Mouse (Mus musculus): ENCODE measurements around the gene Nup153. TPM values are rescaled to one million over a fixed set of nuclear protein-coding genes. Genes with fewer than 3 reads are reported as not detected.

Nup153 gene
- polyA plus RNA-seq, 1 experiment from 2014 or later = 23.6 TPM

DNA sequence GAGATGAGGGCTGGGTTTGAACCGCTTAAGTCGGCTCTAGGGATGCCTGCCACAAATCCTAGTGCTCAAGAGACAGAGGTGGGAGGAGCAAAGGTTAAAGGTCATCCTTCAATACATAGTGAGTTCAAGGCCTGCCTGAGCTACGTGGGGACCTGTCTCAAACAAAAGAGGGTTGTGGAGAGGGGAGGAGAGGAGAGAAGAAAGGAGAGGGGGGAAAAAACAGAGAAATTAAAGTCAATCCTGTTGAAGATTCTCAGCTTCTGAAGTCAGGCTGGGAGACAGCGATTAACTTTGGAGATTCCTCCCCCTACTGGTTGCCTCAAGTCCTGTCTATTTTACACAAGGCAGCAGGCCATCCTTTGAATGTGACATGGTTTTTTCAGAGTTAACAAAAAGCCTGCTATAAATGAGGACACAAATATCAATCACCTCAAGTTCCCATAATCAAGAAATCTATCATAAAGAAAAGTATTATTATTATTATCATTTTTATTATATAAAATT is 64.2 kb downstream of the Nup153 start:
- Histone ChIP-seq H3K4me2 (no peak overlapping the region), H3K4me1 (no peaks in the 10 kb centered on the region), H3K4me3 (no peak overlapping the region), H3K9ac (no peak overlapping the region), H3K36me3 (no peaks in the 10 kb centered on the region), H3K27ac (no peak overlapping the region), H3K27me3 (no peaks in the 10 kb centered on the region; the same call in 1 of the 2 replicates), H3K9me3 (0 out of 2 replicates have a peak, but pooled peaks cover 2% of the 10 kb centered on the region)
- WGBS = 35% methylated on average over 4 of the region's 4 CpGs
- ATAC-seq (ENCODE audit: insufficient number of reproducible peaks, insufficient read depth, low FRiP score, low TSS enrichment, low read depth) = no peak

DNA sequence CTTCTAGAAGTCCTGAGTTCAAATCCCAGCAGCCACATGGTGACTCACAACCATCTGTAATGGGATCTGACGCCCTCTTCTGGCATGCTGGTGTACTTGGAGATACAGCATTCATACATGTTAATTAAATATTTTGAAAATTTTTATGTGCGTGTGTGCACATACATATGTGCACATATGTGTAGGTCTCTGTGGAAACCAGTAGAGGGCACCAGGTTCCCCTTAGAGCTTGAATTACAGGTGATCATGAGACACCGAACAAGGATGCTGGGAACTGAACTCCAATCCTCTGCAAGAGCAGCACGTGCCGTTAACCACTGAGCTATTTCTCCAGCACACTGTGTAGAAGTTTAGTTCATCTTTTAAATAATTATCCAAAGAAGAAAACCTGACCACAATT is 68.5 kb downstream of the Nup153 start:
- Histone ChIP-seq H3K27ac (no peak overlapping the region), H3K4me1 (no peaks in the 10 kb centered on the region), H3K4me3 (no peak overlapping the region), H3K27me3 (no peaks in the 10 kb centered on the region), H3K9ac (no peak overlapping the region), H3K36me3 (no peaks in the 10 kb centered on the region), H3K9me3 (0 out of 2 replicates have a peak, but pooled peaks cover 2% of the 10 kb centered on the region), H3K4me2 (no peak overlapping the region)
- no peak for ATAC-seq (ENCODE audit: insufficient number of reproducible peaks, insufficient read depth, low FRiP score, low TSS enrichment, low read depth)
- 87% methylated on average over 5 of the region's 5 CpGs for WGBS

DNA sequence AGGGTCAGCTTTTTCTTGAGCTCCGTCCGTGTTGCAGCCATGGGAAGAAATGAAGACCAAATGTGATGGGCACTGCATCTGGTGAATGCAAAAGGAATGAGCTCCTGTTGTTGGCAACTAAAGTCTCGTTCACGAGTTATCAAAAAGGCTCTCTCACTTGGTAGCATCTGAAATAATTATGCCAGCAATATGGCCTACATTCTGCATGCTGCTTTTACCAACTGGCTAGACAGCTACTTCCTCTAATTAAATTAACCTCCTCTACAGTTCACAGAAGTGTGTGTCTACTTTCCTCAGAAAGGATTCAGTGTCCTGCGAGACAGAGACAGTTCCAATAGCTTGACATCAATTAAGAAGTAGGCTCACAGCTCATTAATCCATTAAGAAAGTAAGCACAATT is 73.2 kb downstream of the Nup153 start:
- Histone ChIP-seq H3K27ac (no peak overlapping the region), H3K9me3 (0 out of 2 replicates have a peak, but pooled peaks cover 5% of the 10 kb centered on the region), H3K4me1 (0 out of 2 replicates have a peak, but pooled peaks cover 3% of the 10 kb centered on the region), H3K27me3 (no peaks in the 10 kb centered on the region), H3K4me2 (no peak overlapping the region), H3K9ac (no peak overlapping the region), H3K36me3 (no peaks in the 10 kb centered on the region), H3K4me3 (no peak overlapping the region)
- no peak for ATAC-seq (ENCODE audit: insufficient number of reproducible peaks, insufficient read depth, low FRiP score, low TSS enrichment, low read depth)
- 81% methylated on average over 5 of the region's 5 CpGs for WGBS

DNA sequence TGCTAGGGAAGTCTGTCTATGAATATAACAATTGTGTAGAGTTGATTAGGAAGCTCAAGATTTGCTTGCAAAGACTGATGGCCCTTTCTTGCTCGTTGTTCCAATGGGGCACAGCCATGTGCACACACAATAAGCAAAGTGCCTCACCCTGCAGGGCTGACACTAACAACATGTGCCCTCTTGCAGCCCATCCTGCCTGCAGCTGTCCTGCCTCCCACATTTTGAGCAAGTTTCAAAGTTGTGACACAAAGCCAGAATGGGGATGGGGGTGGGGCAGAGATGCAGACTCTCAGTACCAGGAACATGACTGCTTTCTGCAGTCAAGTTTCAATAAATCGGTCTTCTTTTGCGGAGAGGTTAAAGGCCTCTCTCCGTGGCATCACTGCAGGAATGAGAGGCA is 74.1 kb downstream of the Nup153 start:
- H3K4me3 ChIP-seq = no peak overlapping the region
- no peak for ATAC-seq (ENCODE audit: insufficient number of reproducible peaks, insufficient read depth, low FRiP score, low TSS enrichment, low read depth)
- no peak overlapping the region for H3K27ac ChIP-seq
- no peak overlapping the region for H3K9ac ChIP-seq
- H3K36me3 ChIP-seq = no peaks in the 10 kb centered on the region
- no peak overlapping the region for H3K4me2 ChIP-seq
- 75% methylated on average over 4 of the region's 4 CpGs for WGBS
- 0 out of 2 replicates have a peak, but pooled peaks cover 3% of the 10 kb centered on the region for H3K9me3 ChIP-seq
- H3K4me1 ChIP-seq = 0 out of 2 replicates have a peak, but pooled peaks cover 3% of the 10 kb centered on the region
- H3K27me3 ChIP-seq = no peaks in the 10 kb centered on the region

DNA sequence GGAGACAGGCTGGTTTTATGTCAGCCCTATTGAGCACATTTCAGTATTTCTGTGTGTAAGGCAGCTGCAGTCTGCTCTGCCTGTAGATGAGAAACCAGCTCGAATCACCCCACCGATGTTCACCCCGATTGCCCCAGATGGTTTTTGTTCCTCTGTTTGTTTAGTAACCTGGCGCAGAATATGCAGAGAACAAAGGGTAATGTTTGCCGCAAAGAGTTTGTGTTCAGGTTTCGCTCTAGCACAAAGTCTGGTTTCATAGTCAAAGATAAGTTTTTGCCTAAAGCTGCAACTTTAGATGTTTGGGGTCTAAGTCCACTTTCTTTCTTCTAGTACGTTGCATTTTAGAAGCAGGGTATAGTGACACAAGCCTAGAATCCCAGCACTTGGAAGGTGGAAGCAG is 75.1 kb downstream of the Nup153 start:
- H3K27ac ChIP-seq = no peak overlapping the region
- no peak overlapping the region for H3K9ac ChIP-seq
- no peak overlapping the region for H3K4me3 ChIP-seq
- no peak overlapping the region for H3K4me2 ChIP-seq
- H3K36me3 ChIP-seq = no peaks in the 10 kb centered on the region
- no peaks in the 10 kb centered on the region for H3K27me3 ChIP-seq
- H3K9me3 ChIP-seq = 0 out of 2 replicates have a peak, but pooled peaks cover 3% of the 10 kb centered on the region
- WGBS = 76% methylated on average over 7 of the region's 7 CpGs
- no peak for ATAC-seq (ENCODE audit: insufficient number of reproducible peaks, insufficient read depth, low FRiP score, low TSS enrichment, low read depth)
- H3K4me1 ChIP-seq = 0 out of 2 replicates have a peak, but pooled peaks cover 3% of the 10 kb centered on the region

DNA sequence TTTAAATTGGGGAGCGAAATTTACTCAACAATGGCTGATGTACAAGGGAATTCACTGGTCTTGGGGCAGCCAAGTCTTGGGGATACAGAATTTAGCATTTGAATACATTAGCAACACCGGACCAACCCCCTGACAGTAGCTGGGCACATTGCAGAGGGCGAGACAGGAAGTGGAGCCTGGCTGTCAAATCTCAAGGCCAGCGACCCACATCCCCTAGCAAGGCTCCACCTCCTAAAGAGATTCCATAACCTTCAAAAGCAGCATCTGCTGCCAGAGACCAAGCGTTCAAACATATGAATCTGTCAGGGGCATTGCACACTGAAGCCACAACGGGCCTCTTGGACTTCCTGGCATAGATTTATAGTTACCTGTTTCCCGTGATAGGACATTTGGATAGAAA is 75.9 kb downstream of the Nup153 start:
- H3K27me3 ChIP-seq = no peaks in the 10 kb centered on the region
- H3K36me3 ChIP-seq = no peaks in the 10 kb centered on the region
- no peak for ATAC-seq (ENCODE audit: insufficient number of reproducible peaks, insufficient read depth, low FRiP score, low TSS enrichment, low read depth)
- no peak overlapping the region for H3K4me2 ChIP-seq
- 0 out of 2 replicates have a peak, but pooled peaks cover 3% of the 10 kb centered on the region for H3K9me3 ChIP-seq
- WGBS = 87% methylated on average over 7 of the region's 7 CpGs
- H3K4me1 ChIP-seq = 0 out of 2 replicates have a peak, but pooled peaks cover 3% of the 10 kb centered on the region
- no peak overlapping the region for H3K9ac ChIP-seq
- H3K27ac ChIP-seq = no peak overlapping the region
- H3K4me3 ChIP-seq = no peak overlapping the region

DNA sequence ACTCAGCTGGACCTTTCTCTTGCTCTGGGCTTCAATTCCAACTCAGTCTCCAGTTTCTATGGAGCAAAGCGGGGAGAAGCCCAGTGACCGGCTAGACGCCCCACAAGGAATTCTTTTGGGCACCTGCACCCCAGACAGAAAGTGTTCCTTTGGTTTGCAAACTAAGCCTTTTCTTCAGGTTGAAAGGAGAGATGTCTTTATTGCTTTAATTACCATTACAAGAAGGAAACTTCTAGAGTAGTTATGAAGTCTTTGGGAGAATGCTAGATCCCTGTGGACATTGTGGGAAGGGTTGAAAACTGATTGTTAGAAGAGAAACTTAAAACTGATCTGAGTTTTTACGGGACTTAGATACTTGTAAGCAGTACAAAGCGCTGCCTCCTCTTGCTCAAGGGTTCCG is 82.3 kb downstream of the Nup153 start:
- H3K27me3 ChIP-seq = no peaks in the 10 kb centered on the region
- no peak overlapping the region for H3K4me2 ChIP-seq
- no peak overlapping the region for H3K27ac ChIP-seq
- no peaks in the 10 kb centered on the region for H3K4me1 ChIP-seq
- H3K4me3 ChIP-seq = no peak overlapping the region
- H3K9ac ChIP-seq = no peak overlapping the region
- H3K9me3 ChIP-seq = peaks cover 6% of the 10 kb centered on the region
- no peak for ATAC-seq (ENCODE audit: insufficient number of reproducible peaks, insufficient read depth, low FRiP score, low TSS enrichment, low read depth)
- WGBS = 69% methylated on average over 6 of the region's 6 CpGs
- H3K36me3 ChIP-seq = no peaks in the 10 kb centered on the region

DNA sequence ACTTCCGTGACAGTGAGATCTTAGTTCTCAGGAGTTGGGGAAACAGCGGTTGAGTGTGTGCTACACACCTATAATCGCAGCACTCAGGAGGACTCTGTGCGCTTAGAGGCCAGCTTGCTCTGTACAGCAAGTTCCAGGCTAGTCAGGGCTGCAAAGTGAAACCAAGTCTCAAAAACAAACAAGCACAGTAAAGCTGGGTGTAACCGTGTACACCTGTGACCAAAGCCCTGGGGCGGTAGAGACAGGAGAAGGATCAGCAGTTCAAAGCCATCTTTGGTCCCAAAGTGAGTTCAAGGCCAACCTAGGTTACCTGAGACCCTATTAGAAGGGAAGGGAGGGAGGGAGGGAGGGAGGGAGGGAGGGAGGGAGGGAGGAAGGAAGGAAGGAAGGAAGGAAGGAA is 83.6 kb downstream of the Nup153 start:
- Histone ChIP-seq H3K36me3 (no peaks in the 10 kb centered on the region), H3K4me2 (no peak overlapping the region), H3K9ac (no peak overlapping the region), H3K4me1 (no peaks in the 10 kb centered on the region), H3K27me3 (no peaks in the 10 kb centered on the region), H3K4me3 (no peak overlapping the region), H3K27ac (no peak overlapping the region), H3K9me3 (peaks cover 6% of the 10 kb centered on the region)
- 86% methylated on average over 6 of the region's 6 CpGs for WGBS
- ATAC-seq (ENCODE audit: insufficient number of reproducible peaks, insufficient read depth, low FRiP score, low TSS enrichment, low read depth) = no peak

DNA sequence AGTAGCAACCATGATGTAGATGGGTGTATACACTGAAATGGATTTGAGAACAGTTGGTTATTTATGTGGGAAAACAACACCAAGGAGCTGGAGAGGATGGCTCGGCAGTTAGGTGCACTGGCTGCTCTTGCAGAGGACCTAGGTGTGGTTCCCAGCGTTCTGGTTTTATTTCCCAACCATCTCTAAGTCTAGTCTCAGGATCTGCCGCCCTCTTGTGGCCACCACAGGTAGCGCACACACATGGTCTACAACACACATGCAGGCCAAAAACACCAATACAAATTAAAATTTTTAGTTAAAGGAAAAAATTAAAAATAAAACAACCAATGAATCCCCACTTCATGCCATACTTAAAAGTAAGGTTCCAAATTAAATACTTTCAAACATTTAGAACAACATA is 85.4 kb downstream of the Nup153 start:
- Histone ChIP-seq H3K4me2 (no peak overlapping the region), H3K27me3 (no peaks in the 10 kb centered on the region), H3K9me3 (peaks cover 6% of the 10 kb centered on the region), H3K27ac (no peak overlapping the region), H3K4me3 (no peak overlapping the region), H3K9ac (no peak overlapping the region), H3K4me1 (no peaks in the 10 kb centered on the region), H3K36me3 (no peaks in the 10 kb centered on the region)
- ATAC-seq (ENCODE audit: insufficient number of reproducible peaks, insufficient read depth, low FRiP score, low TSS enrichment, low read depth) = no peak
- 88% methylated on average over 4 of the region's 4 CpGs for WGBS

DNA sequence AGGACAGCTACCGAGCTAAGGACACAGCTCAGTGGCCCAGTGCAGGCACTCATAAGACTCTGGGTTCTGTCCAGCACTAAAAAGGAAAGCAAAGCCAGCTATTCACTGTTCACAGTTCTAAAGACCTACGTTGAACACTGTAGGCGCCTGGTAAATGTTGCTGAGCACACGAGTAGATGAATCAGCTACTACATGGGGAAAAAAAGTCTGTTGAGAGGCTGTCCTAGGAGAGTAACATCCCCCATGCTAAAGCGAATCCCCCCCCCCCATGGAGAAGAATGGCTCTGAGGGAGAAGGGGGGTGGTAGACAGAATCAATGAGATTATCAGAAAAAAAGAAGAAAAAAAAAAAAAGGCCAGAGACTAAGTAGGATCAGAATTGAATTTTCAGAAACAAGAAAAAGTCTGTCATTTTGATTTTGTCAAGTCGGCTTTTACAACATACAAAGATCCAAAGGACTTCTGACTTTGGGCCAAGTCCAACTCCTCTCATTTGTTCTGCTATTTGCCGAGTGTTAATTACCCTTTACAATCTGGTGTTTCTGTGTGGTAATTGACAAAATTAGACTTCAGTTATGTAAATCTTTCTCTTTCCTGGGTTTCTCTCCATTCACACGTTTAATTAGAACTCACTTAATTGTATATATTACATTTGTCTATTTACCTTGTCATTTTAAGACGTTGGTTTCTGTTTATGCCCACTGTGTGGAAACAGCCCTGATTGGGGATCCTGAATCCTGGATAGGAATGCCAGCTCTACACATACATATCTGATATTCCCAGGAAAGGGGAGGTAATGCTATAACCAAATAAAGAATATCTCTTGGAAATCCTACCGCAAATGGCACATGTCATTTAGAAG is 86.9 kb downstream of the Nup153 start:
- Histone ChIP-seq H3K4me3 (no peak overlapping the region), H3K4me1 (no peaks in the 10 kb centered on the region), H3K9ac (no peak overlapping the region), H3K4me2 (no peak overlapping the region), H3K27me3 (no peaks in the 10 kb centered on the region), H3K9me3 (peaks cover 6% of the 10 kb centered on the region), H3K27ac (no peak overlapping the region), H3K36me3 (no peaks in the 10 kb centered on the region)
- ATAC-seq (ENCODE audit: insufficient number of reproducible peaks, insufficient read depth, low FRiP score, low TSS enrichment, low read depth) = no peak
- 88% methylated on average over 10 of the region's 10 CpGs for WGBS

DNA sequence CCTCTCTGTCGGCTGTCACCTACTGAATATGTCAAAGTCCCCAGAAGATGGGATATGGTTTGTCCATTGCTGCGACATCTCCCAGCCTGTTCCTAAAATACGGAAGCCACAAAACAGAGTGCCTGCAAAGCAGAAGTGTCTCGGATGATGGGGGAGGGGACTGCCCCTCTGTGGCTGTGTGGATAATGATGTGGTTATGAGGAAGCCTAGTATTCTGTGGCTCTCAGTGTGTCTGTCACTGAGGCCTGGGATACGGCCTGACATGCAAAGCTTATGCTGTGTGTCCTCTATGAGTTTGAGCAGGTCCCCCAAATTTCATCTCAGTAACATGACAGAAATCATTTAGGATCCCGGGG is 93.6 kb downstream of the Nup153 start:
- Histone ChIP-seq H3K9ac (no peak overlapping the region), H3K9me3 (no peaks in the 10 kb centered on the region), H3K36me3 (no peaks in the 10 kb centered on the region), H3K4me1 (peaks cover 15% of the 10 kb centered on the region), H3K27ac (no peak overlapping the region), H3K27me3 (no peaks in the 10 kb centered on the region), H3K4me3 (peak overlapping the region; percentile 25; the same call in 1 of the 2 replicates), H3K4me2 (peak overlapping the region; percentile 53)
- 32% methylated on average over 6 of the region's 6 CpGs for WGBS
- ATAC-seq (ENCODE audit: insufficient number of reproducible peaks, insufficient read depth, low FRiP score, low TSS enrichment, low read depth) = no peak

All from embryonic facial prominence, embryonic 13.5 days (tissue).